Mouse (Mus musculus): Measurements from ENCODE around the gene Orai2.

DNA sequence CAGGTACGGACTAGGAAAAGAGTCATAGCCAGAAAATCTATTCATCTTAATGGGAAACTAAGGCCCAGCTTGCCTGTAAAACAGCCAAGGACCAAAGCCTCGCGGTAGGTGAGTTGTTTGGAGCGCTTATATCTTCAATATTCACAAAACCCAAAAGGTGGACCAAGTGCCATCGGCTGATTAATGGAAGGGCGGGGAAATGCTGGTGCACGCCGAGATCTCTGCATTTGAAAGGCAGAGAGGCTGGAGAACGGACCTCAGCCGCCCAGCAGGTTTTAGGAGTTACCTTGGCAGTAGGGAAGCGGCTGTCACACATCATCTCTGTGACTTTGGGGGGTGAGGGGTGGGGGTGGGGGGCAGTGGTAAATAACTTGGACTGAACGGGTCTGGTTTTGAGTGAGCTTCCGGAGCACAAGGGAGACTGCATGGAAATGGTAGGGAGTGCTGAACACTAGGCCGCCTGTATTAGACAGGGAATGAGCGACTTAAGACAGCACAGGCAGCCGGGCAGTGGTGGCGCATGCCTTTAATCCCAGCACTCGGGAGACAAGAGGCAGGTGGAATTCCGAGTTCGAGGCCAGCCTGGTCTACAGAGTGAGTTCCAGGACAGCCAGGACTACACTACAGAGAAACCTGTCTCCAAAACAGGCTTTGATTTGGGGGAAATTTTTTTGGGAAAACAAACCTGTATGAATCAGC, 34.1 kb downstream of the Orai2 start:
- TF ChIP-seq CTCF (IDR thresholded peaks at IDR 0.05; ENCODE audit: low read depth, low read length): no peak
- no peak for TF ChIP-seq GATA1 (IDR thresholded peaks at IDR 0.05; ENCODE audit: borderline replicate concordance, low read length)

Data from G1E (cell line).